Mouse (Mus musculus): ENCODE results near the gene Cers4. TPM values are rescaled to one million over a fixed set of nuclear protein-coding genes. Genes with fewer than 3 reads are reported as not detected.

Cers4 gene
- polyA plus RNA-seq, 1 experiment from 2014 or later, result 2.1 TPM

DNA sequence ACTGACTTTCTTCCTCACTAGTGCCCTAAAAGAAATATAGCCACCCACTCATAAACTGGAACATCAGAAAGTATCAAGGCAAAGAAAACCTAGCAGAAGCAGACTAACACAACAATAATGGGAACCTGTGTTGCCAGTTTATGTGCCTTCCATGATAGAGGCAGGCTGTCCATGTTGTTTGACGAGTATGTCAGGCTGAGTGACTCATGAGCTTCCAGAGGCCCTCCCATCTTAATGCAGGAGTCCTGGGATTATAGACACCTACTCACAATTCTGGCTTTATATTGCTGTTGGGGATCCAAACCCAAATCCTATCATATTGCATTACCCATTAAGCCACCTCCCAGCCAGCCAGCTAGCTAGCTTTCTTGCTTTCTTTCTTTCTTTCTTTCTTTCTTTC, 12.5 kb downstream of the Cers4 start:
- no peak for DNase-seq
- WGBS (ENCODE audit: insufficient replicate concordance), result 68% methylated on average over 1 of the region's 1 CpGs
- no peak overlapping the region for H3K27ac ChIP-seq
- H3K4me1 ChIP-seq (replicated peaks), result no peaks in the 10 kb centered on the region
- H3K4me3 ChIP-seq (replicated peaks), result no peak overlapping the region
- H3K9ac ChIP-seq, result no peak overlapping the region
- H3K36me3 ChIP-seq, result no peaks in the 10 kb centered on the region
- H3K4me2 ChIP-seq, result no peak overlapping the region
- H3K9me3 ChIP-seq (replicated peaks), result no peaks in the 10 kb centered on the region
- H3K27me3 ChIP-seq, result no peaks in the 10 kb centered on the region
- ATAC-seq (ENCODE audit: low read depth), result no peak

DNA sequence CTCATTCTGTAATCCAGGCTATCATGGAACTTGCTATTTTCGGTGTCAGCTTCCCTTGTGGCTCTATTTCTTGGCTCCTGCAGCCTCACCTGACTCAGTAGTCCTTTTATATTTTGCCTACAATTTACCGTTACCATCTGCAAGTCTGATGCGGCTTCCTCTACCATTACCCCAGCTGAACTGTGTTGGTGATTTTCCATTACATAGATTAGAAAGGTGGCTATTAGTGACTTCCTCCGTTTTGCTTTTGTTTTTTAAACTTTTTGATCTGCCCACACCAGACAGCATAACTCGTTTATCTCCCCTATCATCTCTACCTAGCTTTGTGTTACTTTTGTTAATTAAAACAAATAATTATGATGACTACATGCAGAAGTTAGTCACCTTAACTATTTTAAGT, 14.7 kb downstream of the Cers4 start:
- Histone ChIP-seq H3K4me2 (no peak overlapping the region), H3K4me3 (replicated peaks) (no peak overlapping the region), H3K9ac (no peak overlapping the region), H3K27ac (no peak overlapping the region), H3K9me3 (replicated peaks) (no peaks in the 10 kb centered on the region), H3K36me3 (no peaks in the 10 kb centered on the region), H3K27me3 (no peaks in the 10 kb centered on the region), H3K4me1 (replicated peaks) (peaks cover 5% of the 10 kb centered on the region)
- ATAC-seq (ENCODE audit: low read depth) (no peak), DNase-seq (no peak)
- 57% methylated on average over 5 of the region's 5 CpGs for WGBS (ENCODE audit: insufficient replicate concordance)

DNA sequence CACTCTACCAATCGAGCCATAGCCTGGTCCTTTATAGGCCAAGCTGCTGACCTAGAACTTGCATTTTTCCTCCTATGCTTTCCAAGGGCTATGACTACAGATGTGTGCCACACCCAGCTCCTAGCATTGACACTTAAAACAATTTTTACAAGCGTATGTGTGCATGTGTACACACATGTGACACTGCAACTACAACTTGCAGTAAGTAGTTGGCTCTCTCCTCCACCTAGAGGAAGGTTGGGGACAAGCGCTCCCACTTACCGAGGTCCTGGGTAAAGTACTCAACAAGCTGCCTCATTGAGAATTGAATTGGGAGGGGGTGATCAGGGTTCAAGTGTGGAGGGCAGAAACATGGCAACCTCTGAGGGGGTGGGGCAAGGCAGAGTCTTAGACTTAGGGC, 18.0 kb downstream of the Cers4 start:
- no peaks in the 10 kb centered on the region for H3K27me3 ChIP-seq
- ATAC-seq (ENCODE audit: low read depth), result no peak
- 62% methylated on average over 4 of the region's 4 CpGs for WGBS (ENCODE audit: insufficient replicate concordance)
- H3K27ac ChIP-seq, result no peak overlapping the region
- H3K9ac ChIP-seq, result no peak overlapping the region
- no peaks in the 10 kb centered on the region for H3K36me3 ChIP-seq
- H3K4me2 ChIP-seq, result no peak overlapping the region
- DNase-seq, result no peak
- H3K4me3 ChIP-seq (replicated peaks), result no peak overlapping the region
- H3K9me3 ChIP-seq (replicated peaks), result no peaks in the 10 kb centered on the region
- H3K4me1 ChIP-seq (replicated peaks), result peaks cover 5% of the 10 kb centered on the region

DNA sequence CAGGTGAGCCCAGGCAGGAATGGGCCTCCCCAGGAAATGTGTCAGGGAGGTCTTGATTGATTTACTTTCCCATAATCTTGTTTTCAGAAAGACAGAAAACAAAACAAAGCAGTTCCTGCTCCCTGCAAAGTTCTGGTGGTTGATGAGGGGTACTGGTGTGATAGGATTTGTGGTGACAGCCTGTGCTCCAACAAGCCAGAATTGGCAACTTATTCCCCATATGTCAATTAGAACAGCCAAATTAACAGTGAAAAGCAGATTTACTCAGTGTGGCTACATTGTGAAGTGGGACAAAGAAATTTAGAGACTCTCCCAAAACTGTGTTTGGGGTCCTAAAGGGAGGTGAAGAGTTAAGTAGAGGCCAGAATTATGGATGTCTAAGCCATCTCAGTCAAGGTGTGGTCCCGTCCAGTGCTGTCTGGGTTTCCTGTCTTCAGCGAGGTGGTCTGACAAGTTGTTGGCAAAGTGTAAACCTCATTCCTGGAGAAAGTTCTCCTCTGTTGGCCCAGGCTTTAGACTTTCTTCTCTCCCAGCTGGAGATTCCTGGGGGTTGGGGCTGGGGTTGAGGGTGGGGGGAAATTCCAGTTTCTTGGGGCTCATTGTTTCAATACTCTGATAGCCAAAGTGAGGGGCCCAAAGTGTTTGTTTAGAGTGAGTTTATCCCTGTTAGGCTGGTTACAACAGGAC, 18.7 kb downstream of the Cers4 start:
- Histone ChIP-seq H3K36me3 (no peaks in the 10 kb centered on the region), H3K27ac (no peak overlapping the region), H3K4me3 (replicated peaks) (no peak overlapping the region), H3K27me3 (no peaks in the 10 kb centered on the region), H3K9me3 (replicated peaks) (no peaks in the 10 kb centered on the region), H3K4me2 (no peak overlapping the region), H3K4me1 (replicated peaks) (peaks cover 5% of the 10 kb centered on the region), H3K9ac (no peak overlapping the region)
- DNase-seq, result no peak
- WGBS (ENCODE audit: insufficient replicate concordance), result 31% methylated on average over 2 of the region's 2 CpGs
- no peak for ATAC-seq (ENCODE audit: low read depth)

DNA sequence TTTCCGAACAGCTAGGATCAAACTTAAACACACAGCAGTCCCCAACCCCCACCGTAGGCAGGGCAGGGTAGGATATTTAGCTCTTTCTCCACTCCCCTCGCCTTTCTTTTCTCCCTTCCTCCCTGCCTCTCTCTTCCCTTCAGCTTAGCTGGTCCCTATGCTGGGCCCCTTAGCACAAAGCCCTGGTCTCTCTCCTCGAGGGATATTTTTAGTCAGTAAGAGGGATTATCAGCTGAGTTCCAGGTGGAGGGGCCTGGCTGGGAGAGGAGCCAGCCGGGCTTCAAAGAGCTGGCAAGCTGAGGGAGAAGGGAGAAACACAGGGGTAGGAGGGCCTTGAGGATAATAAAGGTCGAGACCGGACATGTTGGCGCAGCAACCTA, 19.3 kb downstream of the Cers4 start:
- DNase-seq (no peak), ATAC-seq (ENCODE audit: low read depth) (no peak)

DNA sequence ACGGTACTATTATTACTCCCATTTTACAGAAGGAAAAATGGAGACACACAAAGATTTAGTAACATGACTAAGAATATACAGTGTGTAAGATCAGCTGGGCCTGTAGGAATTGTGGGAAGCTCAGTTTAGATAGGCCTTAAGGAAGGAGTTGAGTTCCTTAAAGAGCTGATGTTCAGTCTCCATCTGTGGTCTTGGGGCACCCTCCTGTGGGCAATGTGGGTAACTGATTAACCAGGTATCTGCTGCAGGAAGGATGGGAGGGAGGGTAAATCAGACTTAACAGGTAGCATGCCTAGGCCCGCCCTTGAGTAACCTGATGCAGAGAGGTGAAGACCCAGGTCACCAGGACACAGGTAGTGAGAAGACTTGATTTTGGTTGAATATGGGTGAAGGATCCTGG, 23.3 kb downstream of the Cers4 start:
- no peaks in the 10 kb centered on the region for H3K27me3 ChIP-seq
- H3K4me2 ChIP-seq, result no peak overlapping the region
- H3K4me3 ChIP-seq (replicated peaks), result no peak overlapping the region
- ATAC-seq (ENCODE audit: low read depth) (no peak), DNase-seq (no peak)
- 54% methylated on average over 2 of the region's 2 CpGs for WGBS (ENCODE audit: insufficient replicate concordance)
- H3K36me3 ChIP-seq, result no peaks in the 10 kb centered on the region
- H3K9ac ChIP-seq, result no peak overlapping the region
- no peaks in the 10 kb centered on the region for H3K9me3 ChIP-seq (replicated peaks)
- peaks cover 5% of the 10 kb centered on the region for H3K4me1 ChIP-seq (replicated peaks)
- no peak overlapping the region for H3K27ac ChIP-seq

More for the DNA sequence above, 19.3 kb downstream of the Cers4 start:
- H3K4me2 ChIP-seq, result no peak overlapping the region
- peaks cover 5% of the 10 kb centered on the region for H3K4me1 ChIP-seq (replicated peaks)
- H3K36me3 ChIP-seq, result no peaks in the 10 kb centered on the region
- no peak overlapping the region for H3K27ac ChIP-seq
- no peaks in the 10 kb centered on the region for H3K27me3 ChIP-seq
- no peak overlapping the region for H3K4me3 ChIP-seq (replicated peaks)
- 42% methylated on average over 8 of the region's 8 CpGs for WGBS (ENCODE audit: insufficient replicate concordance)
- no peaks in the 10 kb centered on the region for H3K9me3 ChIP-seq (replicated peaks)
- no peak overlapping the region for H3K9ac ChIP-seq

DNA sequence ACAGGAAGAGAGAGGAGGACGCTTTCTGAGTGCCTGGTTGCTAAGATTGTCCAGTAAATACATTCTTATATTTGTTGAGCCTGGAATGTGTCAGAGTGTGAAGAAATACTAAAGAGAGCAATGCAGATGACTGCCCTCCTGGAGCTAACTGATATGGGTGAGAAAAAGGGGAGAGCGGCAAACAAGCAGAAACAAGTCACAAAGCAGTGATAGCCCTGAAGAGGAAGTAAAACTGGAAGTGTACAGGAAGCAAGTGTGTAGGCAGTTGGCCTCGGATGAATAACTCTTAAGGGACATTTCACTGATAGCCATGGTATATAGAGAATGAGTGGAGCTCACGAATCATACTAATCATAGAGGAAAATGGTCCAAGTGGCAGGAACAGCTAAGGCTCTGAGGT, 28.6 kb downstream of the Cers4 start:
- Histone ChIP-seq H3K9ac (no peak overlapping the region), H3K4me1 (replicated peaks) (no peaks in the 10 kb centered on the region), H3K4me2 (no peak overlapping the region), H3K9me3 (replicated peaks) (no peaks in the 10 kb centered on the region), H3K36me3 (no peaks in the 10 kb centered on the region), H3K4me3 (replicated peaks) (no peak overlapping the region), H3K27me3 (no peaks in the 10 kb centered on the region), H3K27ac (no peak overlapping the region)
- ATAC-seq (ENCODE audit: low read depth) (no peak), DNase-seq (no peak)
- 46% methylated on average over 4 of the region's 4 CpGs for WGBS (ENCODE audit: insufficient replicate concordance)

DNA sequence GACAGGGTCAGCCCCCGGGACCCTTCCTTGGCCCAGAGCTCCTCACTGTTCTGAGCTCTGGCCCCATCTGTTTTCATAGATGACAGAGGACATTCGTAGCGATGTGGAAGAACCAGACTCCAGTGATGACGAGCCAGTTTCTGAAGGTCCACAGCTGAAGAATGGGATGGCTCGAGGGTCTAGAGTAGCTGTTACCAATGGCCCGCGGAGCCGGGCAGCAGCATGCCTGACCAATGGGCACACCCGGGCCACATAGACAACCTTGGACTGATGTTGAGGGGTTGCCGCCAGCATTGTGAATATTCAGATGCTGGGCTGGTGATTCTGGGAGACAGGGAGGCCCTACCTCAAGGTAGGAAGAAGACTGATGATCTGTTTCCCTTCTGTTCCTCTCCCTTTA, 30.7 kb downstream of the Cers4 start:
- ATAC-seq (ENCODE audit: low read depth), result no peak
- Histone ChIP-seq H3K27me3 (no peaks in the 10 kb centered on the region), H3K27ac (no peak overlapping the region), H3K9me3 (replicated peaks) (no peaks in the 10 kb centered on the region), H3K4me1 (replicated peaks) (no peaks in the 10 kb centered on the region), H3K4me2 (no peak overlapping the region), H3K4me3 (replicated peaks) (no peak overlapping the region), H3K36me3 (no peaks in the 10 kb centered on the region), H3K9ac (no peak overlapping the region)
- WGBS (ENCODE audit: insufficient replicate concordance), result 74% methylated on average over 10 of the region's 10 CpGs
- no peak for DNase-seq

Other genes with a start within 250 kb of the Cers4 start
- gene Tgfbr3l, start 244.8 kb upstream of the Cers4 start, polyA plus RNA-seq (2015; fragmentation: Nextera tagmentation; extraction: Ambion mirVana), result 0.61 and 0.66 TPM in 2 replicates
- 19.7 and 20.3 TPM in 2 replicates for gene Snapc2, start 239.9 kb upstream of the Cers4 start, polyA plus RNA-seq (2015; fragmentation: Nextera tagmentation; extraction: Ambion mirVana)
- gene Ctxn1, start 233.8 kb upstream of the Cers4 start, polyA plus RNA-seq (2015; fragmentation: Nextera tagmentation; extraction: Ambion mirVana), result 3.0 TPM in 2 replicates
- gene Timm44, start 217.1 kb upstream of the Cers4 start, polyA plus RNA-seq (2015; fragmentation: Nextera tagmentation; extraction: Ambion mirVana), result 38.1 and 44.1 TPM in 2 replicates
- 8.9 and 9.2 TPM in 2 replicates for gene Ccl25, start 167.8 kb upstream of the Cers4 start, polyA plus RNA-seq (2015; fragmentation: Nextera tagmentation; extraction: Ambion mirVana)
- gene Elavl1, start 167.6 kb upstream of the Cers4 start, polyA plus RNA-seq (2015; fragmentation: Nextera tagmentation; extraction: Ambion mirVana), result 144 and 179 TPM in 2 replicates
- gene Zfp958, start 120.1 kb downstream of the Cers4 start, polyA plus RNA-seq (2015; fragmentation: Nextera tagmentation; extraction: Ambion mirVana), result 5.5 and 6.5 TPM in 2 replicates